Mouse (Mus musculus) cerebellum, postnatal 14 days (tissue): ENCODE measurements around the gene Inpp1.

Experiments used
- DNase-seq, 2 experiments: peaks; one replicate each; pipeline ENCODE4 v3.0.0; 2021; ENCODE audit warnings: mixed read lengths in 2 of 2

The Inpp1 gene

GRCm38 (mm10) chr1:52816910-52817812 lies at the start of gene Inpp1:
TSS of gene Inpp1 (minus strand) at chr1:52817688.
- DNase-seq = peak; percentile 87 to 90

DNA sequence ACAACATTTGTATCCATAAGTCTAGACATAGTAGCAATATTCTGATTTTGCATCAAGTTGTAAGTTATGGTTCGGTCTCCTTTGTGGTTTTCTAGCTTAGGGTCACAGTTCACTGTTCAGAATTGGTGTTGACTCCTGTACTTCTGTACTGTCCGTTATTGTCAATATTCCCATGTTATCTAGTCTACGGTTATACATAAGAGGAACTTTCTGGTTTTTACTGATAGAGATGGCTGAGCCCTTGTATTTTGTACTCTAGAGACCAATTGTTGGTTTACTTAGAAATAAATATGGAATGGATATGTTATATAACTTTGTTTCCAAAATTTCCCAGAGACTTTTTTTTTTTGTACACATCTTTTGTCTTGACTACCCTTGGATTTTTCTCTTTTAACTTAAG lies 48.5 kb upstream of the Inpp1 start:
- no peak for DNase-seq

DNA sequence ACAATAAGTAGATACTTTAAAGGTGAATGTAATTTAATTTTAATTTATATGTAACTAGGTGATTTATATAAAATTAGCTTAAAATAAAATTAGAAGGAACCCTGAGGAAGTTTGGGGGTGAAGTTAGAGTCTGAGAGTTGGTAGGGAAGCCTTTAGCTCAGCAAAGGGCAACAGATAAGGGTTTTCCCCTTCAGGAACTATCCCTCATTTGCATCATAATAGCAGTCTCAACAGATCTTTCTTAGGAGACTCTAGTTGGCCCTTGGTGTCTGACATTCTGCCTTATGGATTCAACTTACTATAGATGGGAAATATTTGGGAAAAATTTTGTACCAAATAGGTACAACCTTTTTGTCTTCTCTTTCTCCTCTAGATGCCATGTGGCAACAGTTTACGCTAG lies 46.7 kb upstream of the Inpp1 start:
- DNase-seq = no peak

DNA sequence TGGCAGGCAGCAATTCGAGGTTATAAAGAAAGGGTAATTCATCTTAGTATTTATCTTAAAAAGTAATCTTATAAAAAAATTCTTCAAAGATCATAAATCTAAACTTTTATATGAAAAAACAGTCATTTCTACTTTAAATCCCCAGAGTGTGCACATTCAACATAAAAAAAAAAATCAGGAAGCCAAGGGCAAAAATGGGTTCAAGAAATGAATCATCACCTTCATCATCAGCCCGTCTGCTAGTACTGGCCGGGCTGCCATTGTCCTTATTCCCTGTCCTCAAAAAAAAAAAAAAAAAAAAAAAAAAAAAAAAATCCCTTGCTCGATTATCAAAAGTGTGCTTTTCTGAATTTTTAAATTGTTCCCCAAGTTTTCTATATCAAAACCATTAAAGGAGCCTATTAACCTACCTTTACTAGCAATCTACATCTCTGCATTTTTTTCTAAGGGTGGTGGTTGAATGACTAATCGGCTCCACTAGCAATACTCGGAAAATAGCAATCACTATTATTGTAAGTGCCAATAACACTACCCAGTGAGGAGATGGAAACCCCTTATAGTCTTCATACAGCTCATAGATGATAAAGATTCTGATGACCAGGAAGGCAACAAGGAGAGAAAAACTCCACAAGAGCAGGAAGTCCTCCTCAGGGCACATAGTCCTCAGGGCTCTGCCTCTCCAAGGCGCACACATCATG lies 38.6 kb upstream of the Inpp1 start:
- no peak for DNase-seq

DNA sequence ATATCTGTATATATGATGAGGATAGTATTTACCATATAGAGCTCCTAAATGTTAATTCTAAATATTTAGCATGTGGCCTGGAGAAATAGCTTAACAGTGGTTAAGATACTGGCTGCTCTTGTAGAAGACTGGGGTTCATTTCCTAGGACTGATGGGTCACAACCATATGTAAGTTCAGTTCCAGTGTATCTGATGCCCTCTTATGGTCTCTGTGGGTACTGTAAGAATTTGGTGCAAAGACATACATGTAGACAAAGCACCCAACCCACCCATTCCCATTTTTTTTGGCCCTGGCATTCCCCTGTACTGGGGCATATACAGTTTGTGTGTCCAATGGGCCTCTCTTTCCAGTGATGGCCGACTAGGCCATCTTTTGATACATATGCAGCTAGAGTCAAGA lies 36.5 kb upstream of the Inpp1 start:
- DNase-seq = peak; percentile 51 to 62

DNA sequence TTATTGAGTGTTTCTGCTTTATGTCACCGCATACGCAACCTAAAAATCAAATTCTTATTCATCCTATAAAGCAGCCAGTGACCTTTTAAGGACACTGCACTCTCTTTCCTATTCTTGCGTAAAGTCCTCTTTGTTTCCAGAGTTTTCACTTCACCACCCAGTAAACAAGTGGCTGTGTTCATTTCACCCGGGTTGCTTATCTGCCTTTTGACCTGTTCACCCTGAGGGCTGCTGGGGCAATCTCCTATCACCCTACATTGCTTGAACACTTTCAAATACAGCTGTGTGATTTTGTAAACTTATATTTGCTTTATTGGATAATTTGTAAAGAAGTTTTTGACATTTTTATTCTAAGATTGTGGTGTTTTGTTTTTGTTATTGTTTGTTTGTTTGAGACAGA lies 31.9 kb upstream of the Inpp1 start:
- no peak for DNase-seq

DNA sequence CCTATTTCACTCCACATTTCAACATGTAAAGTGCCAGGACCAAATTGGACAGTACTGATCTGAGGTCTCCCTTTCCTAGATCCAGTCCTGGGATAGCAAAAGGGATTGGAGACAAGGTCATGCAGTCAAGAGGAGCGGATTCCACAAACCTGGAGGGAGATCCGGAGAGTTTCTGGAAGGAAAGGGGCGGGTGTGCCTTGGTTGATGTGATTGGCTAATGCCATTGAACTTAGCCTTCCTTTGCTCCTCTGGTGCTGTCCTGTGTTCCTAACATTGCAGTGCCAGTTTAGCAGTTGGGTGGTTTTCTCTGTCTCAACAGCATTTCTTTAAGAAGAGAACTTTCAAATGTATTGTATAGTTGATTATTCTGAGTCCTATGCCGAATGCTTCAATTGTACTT lies 29.1 kb upstream of the Inpp1 start:
- DNase-seq = no peak

GRCm38 (mm10) chr1:52844782-52845665 lies 27.5 kb upstream of the Inpp1 start, which contains the start of gene Hibch:
TSS of gene Hibch (plus strand) at chr1:52844929.
- peak; percentile 98 to 99 for DNase-seq

- DNase-seq = no peak
Measured at GRCm38 (mm10) chr1:52844354-52844753, 26.9 kb upstream of the Inpp1 start.

- no peak for DNase-seq
Measured at GRCm38 (mm10) chr1:52839099-52839498, 21.6 kb upstream of the Inpp1 start.

GRCm38 (mm10) chr1:52817813-52818147 lies 292 bp upstream of the Inpp1 start:
- no peak for DNase-seq

GRCm38 (mm10) chr1:52816232-52816891 lies 1.1 kb downstream of the Inpp1 start:
- peak; percentile 43 to 52 for DNase-seq

DNA sequence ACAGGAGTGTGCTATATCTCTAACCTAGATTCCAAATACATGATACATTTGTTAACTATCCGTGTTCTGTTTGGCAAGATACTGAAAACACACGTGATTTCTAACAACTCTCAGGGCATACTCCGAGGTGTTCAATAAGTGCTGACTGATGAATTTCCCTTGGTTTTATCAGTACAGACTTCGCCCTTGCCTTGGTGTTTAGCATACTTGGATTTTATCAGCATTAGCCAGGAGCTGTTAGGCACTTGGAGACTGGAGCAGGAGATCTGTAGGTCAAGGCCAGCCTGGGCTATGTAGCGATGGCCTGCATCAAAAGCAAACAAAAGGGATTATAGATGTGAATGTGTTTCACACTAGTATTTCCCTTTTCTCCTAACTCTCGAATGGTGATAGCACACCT lies 9.0 kb downstream of the Inpp1 start:
- DNase-seq = no peak

DNA sequence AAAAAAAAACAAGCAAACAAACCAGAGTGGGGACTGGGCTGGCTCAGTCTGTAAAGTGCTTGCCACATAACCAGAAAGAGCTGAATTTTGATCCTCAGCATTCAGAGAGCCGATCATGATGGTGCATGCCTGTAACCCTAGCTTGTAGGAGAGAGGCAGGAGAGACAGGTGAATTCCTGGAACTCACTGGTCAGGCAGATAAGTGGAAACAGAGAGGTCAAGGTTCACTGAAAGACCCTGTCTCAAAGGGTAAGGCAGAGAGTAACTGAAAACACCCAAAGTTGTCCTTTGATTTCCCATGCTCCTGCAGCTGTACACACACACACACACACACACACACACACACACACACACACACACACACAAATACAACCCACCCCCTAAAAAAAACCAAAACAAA lies 12.4 kb downstream of the Inpp1 start:
- DNase-seq = no peak

- no peak for DNase-seq
Measured at GRCm38 (mm10) chr1:52802406-52802975, 15.0 kb downstream of the Inpp1 start.

GRCm38 (mm10) chr1:52801651-52802050 lies 15.8 kb downstream of the Inpp1 start:
- DNase-seq = no peak

DNA sequence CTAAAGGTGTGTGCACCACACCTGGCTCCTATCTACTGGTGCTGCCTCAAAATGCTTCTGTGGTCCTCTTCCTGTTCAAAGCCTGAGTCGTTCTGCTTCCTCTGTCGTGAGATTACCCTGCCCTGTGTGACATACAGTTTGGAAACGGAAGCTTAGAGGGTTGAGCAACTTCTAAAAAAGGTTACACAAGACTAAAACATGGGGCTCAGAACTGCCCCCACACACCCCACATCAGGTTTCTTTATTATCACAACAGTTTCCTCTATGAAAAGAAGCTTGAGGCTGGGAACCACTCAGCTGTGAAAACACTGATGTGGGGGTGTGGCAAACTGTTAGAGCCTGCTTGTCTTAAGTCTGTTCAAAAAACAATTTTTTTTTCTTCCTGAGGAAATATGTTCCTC lies 17.1 kb downstream of the Inpp1 start:
- no peak for DNase-seq

- DNase-seq = no peak
Measured at GRCm38 (mm10) chr1:52799772-52800171, 17.7 kb downstream of the Inpp1 start.

DNA sequence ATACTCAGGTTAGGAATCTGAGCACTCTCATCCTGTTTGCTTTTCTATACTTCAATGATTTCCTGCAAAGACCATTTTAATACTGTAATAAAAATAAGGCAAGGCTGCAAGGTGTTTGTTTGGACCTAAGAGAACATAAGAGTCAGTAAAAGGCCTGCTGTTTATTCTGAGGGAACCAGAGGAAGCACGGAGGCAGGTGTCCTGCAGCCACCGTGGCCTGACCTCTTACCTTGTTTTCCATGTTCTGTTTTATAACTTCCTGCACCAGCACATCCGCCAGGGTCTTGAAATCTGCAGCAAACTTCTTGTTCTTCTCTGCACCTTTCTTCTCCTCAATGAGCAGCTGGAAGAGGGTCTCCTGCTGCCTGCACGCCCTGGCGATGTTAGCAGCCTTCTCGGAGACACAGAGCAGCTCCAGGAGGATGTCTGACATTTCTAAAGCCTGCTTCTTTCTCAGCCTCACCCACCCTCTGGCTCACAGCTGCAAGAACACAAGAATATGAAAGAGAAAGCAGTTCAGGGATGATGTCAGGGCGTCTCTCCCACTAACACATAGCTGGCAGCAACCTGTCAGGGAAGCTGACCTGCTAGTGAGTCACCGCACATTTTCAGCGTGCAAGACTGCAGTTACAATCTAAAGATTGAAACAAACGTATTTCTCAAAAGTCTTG lies 18.3 kb downstream of the Inpp1 start:
- no peak for DNase-seq

DNA sequence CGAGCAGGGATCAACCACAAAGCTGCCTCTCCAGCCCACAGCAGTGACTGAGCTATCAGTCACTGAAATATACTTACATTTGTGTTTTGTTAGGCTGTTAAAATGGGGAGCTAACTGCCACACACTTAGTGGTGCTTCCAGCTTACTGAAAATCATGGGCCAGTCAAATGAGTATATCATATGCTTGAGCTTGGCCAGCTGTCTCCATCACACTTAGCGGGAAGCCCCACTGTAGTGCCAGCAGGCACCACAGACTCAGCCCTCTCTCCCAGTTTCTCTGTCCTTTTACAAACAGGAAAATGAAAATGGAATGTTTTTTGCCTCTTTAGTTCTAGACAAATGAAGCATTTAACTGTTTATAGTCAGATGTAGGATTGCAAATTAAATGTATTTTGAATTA lies 21.6 kb downstream of the Inpp1 start:
- DNase-seq = no peak

GRCm38 (mm10) chr1:52793692-52794091 lies 23.8 kb downstream of the Inpp1 start:
- peak in 1 of 2 experiments; percentile 29 for DNase-seq

DNA sequence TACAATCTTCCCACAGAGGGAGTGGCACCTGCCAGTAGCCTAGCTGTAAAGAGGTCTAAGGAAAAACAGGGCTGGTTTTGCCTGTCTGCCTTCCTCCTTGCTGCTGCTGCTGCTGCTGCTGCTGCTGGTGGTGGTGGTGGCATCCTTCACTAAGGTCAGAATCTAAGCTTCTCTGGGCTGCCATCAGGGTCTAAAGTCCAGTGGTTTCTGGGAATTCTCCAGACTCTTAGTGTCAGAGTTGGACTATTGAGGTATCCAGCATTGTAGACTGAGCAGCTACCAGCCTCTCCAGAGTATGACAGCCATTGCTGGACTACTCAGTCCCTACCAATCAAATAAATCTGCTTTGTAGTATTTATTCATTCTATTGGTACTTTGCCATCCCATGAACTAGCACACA lies 24.8 kb downstream of the Inpp1 start:
- no peak for DNase-seq
